Mouse (Mus musculus) kidney, embryonic 16.5 days (tissue): ENCODE data around the gene Scaper. TPM values are rescaled to one million over a fixed set of nuclear protein-coding genes. Genes with fewer than 3 reads are reported as not detected.

Experiments
- ATAC-seq: fragments of 200-750 bp; cut with Nextera tagmentation; 2 replicates; pipeline ENCODE4 v1.8.0; 2017; ENCODE audit warnings: moderate TSS enrichment; ENCODE audit not compliant: low FRiP score, low TSS enrichment
- H3K27ac ChIP-seq: fragments of 300-500 bp; sonication (generic); 2 replicates; pipeline ENCODE4 v1.5.1; 2014; ENCODE audit warnings: low read length
- H3K27me3 ChIP-seq: fragments of 300-500 bp; sonication (generic); 2 replicates; pipeline ENCODE4 v1.6.1; 2014; ENCODE audit warnings: low read length, control low read depth, mixed read lengths; ENCODE audit not compliant: insufficient read depth
- H3K36me3 ChIP-seq: fragments of 300-500 bp; sonication (generic); 2 replicates; pipeline ENCODE4 v1.6.1; 2014; ENCODE audit warnings: low read length, control low read depth, mixed read lengths; ENCODE audit not compliant: insufficient read depth
- H3K4me1 ChIP-seq: fragments of 300-500 bp; sonication (generic); 2 replicates; pipeline ENCODE4 v1.6.1; 2014; ENCODE audit warnings: low read length, control low read depth, mixed read lengths; ENCODE audit not compliant: insufficient read depth
- H3K4me2 ChIP-seq: fragments of 300-500 bp; sonication (generic); replicated peaks from 2 replicates; pipeline ENCODE4 v1.6.1; 2014; ENCODE audit warnings: low read depth, low read length
- H3K4me3 ChIP-seq: fragments of 300-500 bp; sonication (generic); 2 replicates; pipeline ENCODE4 v1.5.1; 2014; ENCODE audit warnings: mild to moderate bottlenecking, low read length
- H3K9ac ChIP-seq: fragments of 300-500 bp; sonication (generic); replicated peaks from 2 replicates; pipeline ENCODE4 v1.6.1; 2014; ENCODE audit warnings: low read length
- H3K9me3 ChIP-seq: fragments of 300-500 bp; sonication (generic); 2 replicates; pipeline ENCODE4 v1.6.1; 2016; ENCODE audit warnings: low read length, control low read depth
- WGBS: fragments of 180-500 bp; shearing (Covaris S2); extraction: QIAGEN DNeasy Blood & Tissue Kit; methylation state at CpG from one replicate; pipeline ENCODE4 v1.1.7; 2014; 5-methylcytosine and 5-hydroxymethylcytosine counted together
- polyA plus RNA-seq: library from polyadenylated mRNA; unstranded; fragments of >200 nt; fragmentation: Nextera tagmentation; extraction: Ambion mirVana; gene quantifications from 2 replicates; pipeline ENCODE4 v1.2.1, GENCODE M21; 2015

Scaper gene
- polyA plus RNA-seq, 1 experiment from 2014 or later: 8.8 TPM

GRCm38 (mm10) chr9:55901588-55901987, 36.3 kb downstream of the Scaper start:
- Histone ChIP-seq H3K27ac (no peak overlapping the region), H3K4me3 (no peak overlapping the region), H3K4me1 (0 out of 2 replicates have a peak, but pooled peaks cover 5% of the 10 kb centered on the region), H3K9ac (no peak overlapping the region), H3K27me3 (no peaks in the 10 kb centered on the region), H3K4me2 (no peak overlapping the region), H3K9me3 (no peaks in the 10 kb centered on the region), H3K36me3 (no peaks in the 10 kb centered on the region)
- WGBS: 76% methylated on average over 3 of the region's 3 CpGs
- no peak for ATAC-seq

DNA sequence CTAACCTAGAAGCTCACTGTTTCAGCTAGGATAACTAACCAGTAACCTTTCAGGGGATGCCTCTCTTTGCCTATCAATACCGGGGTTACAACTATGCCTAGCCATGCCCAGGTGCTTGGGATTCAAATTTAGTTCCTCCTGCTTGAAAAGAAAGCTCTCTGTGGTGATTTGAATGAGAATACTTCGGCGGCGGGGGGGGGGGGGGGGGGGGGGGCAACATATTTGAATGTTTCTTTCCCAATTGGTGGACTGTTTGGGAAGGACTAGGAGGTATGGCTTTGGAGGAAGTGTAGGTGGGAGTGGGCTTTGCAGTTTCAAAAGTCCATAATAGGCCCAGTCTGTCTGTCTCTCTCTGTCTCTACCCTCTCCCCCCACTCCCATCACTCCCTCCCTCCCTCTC, 37.4 kb downstream of the Scaper start:
- WGBS: 73% methylated on average over 3 of the region's 4 CpGs
- H3K36me3 ChIP-seq: no peaks in the 10 kb centered on the region
- no peak for ATAC-seq

GRCm38 (mm10) chr9:55878066-55878465, 59.9 kb downstream of the Scaper start:
- no peak; the same call in 1 of the 2 replicates for ATAC-seq
- no peaks in the 10 kb centered on the region for H3K9me3 ChIP-seq
- no peaks in the 10 kb centered on the region for H3K27me3 ChIP-seq
- no peak overlapping the region for H3K9ac ChIP-seq
- no peaks in the 10 kb centered on the region for H3K36me3 ChIP-seq
- WGBS: 74% methylated on average over 1 of the region's 1 CpGs
- no peaks in the 10 kb centered on the region for H3K4me1 ChIP-seq
- H3K27ac ChIP-seq: no peak overlapping the region
- no peak overlapping the region for H3K4me3 ChIP-seq
- H3K4me2 ChIP-seq: no peak overlapping the region

More for the DNA sequence above, 37.4 kb downstream of the Scaper start:
- no peak overlapping the region for H3K4me3 ChIP-seq
- no peak overlapping the region for H3K4me2 ChIP-seq
- H3K9ac ChIP-seq: no peak overlapping the region
- H3K27ac ChIP-seq: no peak overlapping the region
- 0 out of 2 replicates have a peak, but pooled peaks cover 5% of the 10 kb centered on the region for H3K4me1 ChIP-seq
- no peaks in the 10 kb centered on the region for H3K27me3 ChIP-seq
- H3K9me3 ChIP-seq: no peaks in the 10 kb centered on the region

- Histone ChIP-seq H3K4me2 (no peak overlapping the region), H3K4me3 (no peak overlapping the region), H3K36me3 (no peaks in the 10 kb centered on the region), H3K9me3 (no peaks in the 10 kb centered on the region), H3K9ac (no peak overlapping the region), H3K27me3 (no peaks in the 10 kb centered on the region), H3K27ac (no peak overlapping the region), H3K4me1 (no peaks in the 10 kb centered on the region)
- WGBS: 80% methylated on average over 8 of the region's 8 CpGs
- ATAC-seq: no peak
Observed at GRCm38 (mm10) chr9:55789442-55789841, 148.5 kb downstream of the Scaper start.

GRCm38 (mm10) chr9:55712016-55712415, 225.9 kb downstream of the Scaper start:
- H3K4me1 ChIP-seq: no peaks in the 10 kb centered on the region
- H3K9ac ChIP-seq: no peak overlapping the region
- H3K36me3 ChIP-seq: no peaks in the 10 kb centered on the region
- H3K9me3 ChIP-seq: no peaks in the 10 kb centered on the region
- H3K4me2 ChIP-seq: no peak overlapping the region
- H3K27me3 ChIP-seq: no peaks in the 10 kb centered on the region
- no peak overlapping the region for H3K4me3 ChIP-seq
- WGBS: 63% methylated on average over 4 of the region's 4 CpGs
- no peak overlapping the region for H3K27ac ChIP-seq
- no peak for ATAC-seq

DNA sequence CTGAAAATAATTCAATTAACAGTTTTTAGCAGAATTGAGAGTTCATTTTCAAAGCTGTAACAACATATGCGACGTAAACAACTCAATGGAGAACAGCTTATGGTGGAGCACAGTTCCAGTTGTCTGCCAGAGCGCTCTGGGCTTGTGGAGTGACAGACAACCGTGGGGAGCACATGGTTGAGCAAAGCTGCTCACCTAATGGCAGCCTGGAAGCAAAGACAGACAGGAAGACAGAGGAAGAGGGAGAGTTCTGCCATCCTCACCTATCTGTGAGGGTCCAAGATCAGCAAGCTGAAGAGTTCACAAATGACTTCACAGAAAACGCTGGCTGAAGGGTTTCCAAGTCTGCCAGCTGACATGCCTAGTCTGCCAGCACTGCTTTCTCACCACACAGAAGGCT, 227.4 kb downstream of the Scaper start:
- no peak overlapping the region for H3K4me3 ChIP-seq
- H3K9ac ChIP-seq: no peak overlapping the region
- no peak overlapping the region for H3K27ac ChIP-seq
- no peaks in the 10 kb centered on the region for H3K9me3 ChIP-seq
- WGBS: 90% methylated on average over 5 of the region's 5 CpGs
- no peaks in the 10 kb centered on the region for H3K36me3 ChIP-seq
- no peaks in the 10 kb centered on the region for H3K4me1 ChIP-seq
- H3K27me3 ChIP-seq: no peaks in the 10 kb centered on the region
- ATAC-seq: no peak
- no peak overlapping the region for H3K4me2 ChIP-seq

DNA sequence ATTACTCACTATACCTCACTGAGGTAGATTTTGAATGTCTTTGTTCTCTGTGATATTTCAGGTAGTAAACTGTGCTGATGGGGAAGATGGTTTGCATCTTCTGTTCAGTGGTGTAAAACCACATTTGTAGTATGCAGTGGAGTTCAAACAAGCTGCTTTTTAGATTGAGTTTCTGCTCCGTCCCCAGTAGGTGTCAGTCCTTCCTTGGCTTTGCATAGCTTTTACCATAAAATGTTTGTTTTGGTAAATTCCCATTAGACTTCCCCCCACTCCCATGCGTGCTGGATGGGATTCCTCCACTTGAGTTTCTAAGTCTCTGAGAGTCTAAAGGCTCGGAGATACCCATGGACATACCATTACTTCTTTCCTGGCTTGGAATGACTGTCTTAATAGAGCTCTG, 231.3 kb downstream of the Scaper start:
- WGBS: 41% methylated on average over 3 of the region's 3 CpGs

DNA sequence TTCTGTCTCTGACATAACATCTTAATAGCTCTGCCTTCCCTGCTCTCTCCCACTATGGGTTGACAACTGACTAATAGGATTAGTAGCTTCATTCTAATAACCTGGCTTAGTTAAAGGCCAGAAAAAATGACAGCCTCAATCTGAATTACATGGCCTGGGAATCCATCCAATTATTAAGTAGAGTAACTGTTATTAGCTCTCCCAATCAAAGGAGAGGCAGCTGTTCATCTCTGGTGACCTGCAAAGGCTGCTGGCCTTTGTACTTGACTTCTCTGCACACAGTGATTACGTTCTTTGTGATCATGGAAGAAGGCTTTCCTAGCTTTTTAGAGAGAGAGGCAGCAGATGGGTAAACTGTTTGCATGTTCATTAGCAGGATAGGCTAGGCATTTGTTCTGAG, 242.6 kb downstream of the Scaper start:
- H3K9me3 ChIP-seq: no peaks in the 10 kb centered on the region
- H3K9ac ChIP-seq: no peak overlapping the region
- no peaks in the 10 kb centered on the region for H3K36me3 ChIP-seq
- no peak overlapping the region for H3K27ac ChIP-seq
- H3K4me3 ChIP-seq: no peak overlapping the region
- no peaks in the 10 kb centered on the region for H3K27me3 ChIP-seq
- H3K4me2 ChIP-seq: no peak overlapping the region
- no peaks in the 10 kb centered on the region for H3K4me1 ChIP-seq
- ATAC-seq: no peak
- 64% methylated on average over 1 of the region's 1 CpGs for WGBS

More for the DNA sequence above, 231.3 kb downstream of the Scaper start:
- Histone ChIP-seq H3K36me3 (no peaks in the 10 kb centered on the region), H3K27me3 (no peaks in the 10 kb centered on the region), H3K4me3 (no peak overlapping the region), H3K27ac (no peak overlapping the region), H3K9ac (no peak overlapping the region), H3K4me2 (no peak overlapping the region), H3K4me1 (no peaks in the 10 kb centered on the region), H3K9me3 (no peaks in the 10 kb centered on the region)
- no peak for ATAC-seq

- H3K4me2 ChIP-seq: no peak overlapping the region
- H3K9ac ChIP-seq: no peak overlapping the region
- H3K36me3 ChIP-seq: no peaks in the 10 kb centered on the region; the same call in 1 of the 2 replicates
- no peaks in the 10 kb centered on the region for H3K9me3 ChIP-seq
- no peaks in the 10 kb centered on the region for H3K4me1 ChIP-seq
- no peak overlapping the region for H3K27ac ChIP-seq
- no peak for ATAC-seq
- H3K27me3 ChIP-seq: no peaks in the 10 kb centered on the region
- no peak overlapping the region for H3K4me3 ChIP-seq
Observed at GRCm38 (mm10) chr9:55677099-55677498, 260.8 kb downstream of the Scaper start.

GRCm38 (mm10) chr9:55646444-55646843, 291.5 kb downstream of the Scaper start:
- H3K4me2 ChIP-seq: no peak overlapping the region
- no peak overlapping the region for H3K27ac ChIP-seq
- no peaks in the 10 kb centered on the region for H3K36me3 ChIP-seq
- no peaks in the 10 kb centered on the region for H3K4me1 ChIP-seq
- ATAC-seq: no peak
- 85% methylated on average over 2 of the region's 2 CpGs for WGBS
- H3K9me3 ChIP-seq: no peaks in the 10 kb centered on the region
- no peak overlapping the region for H3K9ac ChIP-seq
- no peaks in the 10 kb centered on the region for H3K27me3 ChIP-seq
- H3K4me3 ChIP-seq: no peak overlapping the region
